Mouse (Mus musculus): ENCODE data around the gene Myb. TPM values are rescaled to one million over a fixed set of nuclear protein-coding genes. Genes with fewer than 3 reads are reported as not detected.
A peak's percentile ranks its signal among the peaks of the same experiment; 100 is the strongest.
"Not testable (repeated sequence)": the region's sequence is repeated elsewhere in the genome, so short reads cannot be mapped to it uniquely, and the experiment has no call there.

Gene Myb
- polyA plus RNA-seq, 1 experiment from 2014 or later = 7.0 TPM

DNA sequence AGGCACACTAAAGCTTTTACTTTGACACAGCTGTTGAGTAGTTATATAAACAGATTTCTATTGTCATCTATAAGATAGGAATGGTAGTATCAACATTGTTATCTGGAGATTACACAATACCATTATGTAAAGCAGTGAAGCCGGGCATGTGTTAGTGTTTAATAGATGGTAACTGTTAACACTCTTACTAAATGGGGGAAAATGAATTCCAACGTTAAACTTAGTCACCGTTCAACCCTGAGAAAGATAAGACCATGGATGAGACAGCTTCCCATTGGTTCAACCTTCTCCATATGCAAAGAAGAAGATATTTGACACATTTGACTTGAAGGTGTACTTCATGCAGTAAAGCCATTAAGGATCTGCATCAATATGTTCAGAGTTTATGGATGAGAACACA lies 5.9 kb downstream of the Myb start:
- Histone ChIP-seq H3K4me3 (ENCODE audit: low read depth, low read length) (no peak overlapping the region), H3K36me3 (ENCODE audit: control insufficient read depth, insufficient read depth, low read length) (no peaks in the 10 kb centered on the region), H3K4me1 (ENCODE audit: control insufficient read depth, insufficient read depth, low read length) (peaks cover 8% of the 10 kb centered on the region; the same call in 1 of the 2 replicates), H3K9me3 (ENCODE audit: control insufficient read depth, low read length) (no peaks in the 10 kb centered on the region), H3K27me3 (ENCODE audit: control insufficient read depth, insufficient read depth, low read length) (peaks cover 10% of the 10 kb centered on the region; the same call in 1 of the 2 replicates), H3K4me2 (ENCODE audit: low read depth, severe bottlenecking) (no peak overlapping the region), H3K27ac (replicated peaks; ENCODE audit: low read depth, low read length) (no peak overlapping the region), H3K9ac (ENCODE audit: low read length) (no peak overlapping the region)
- DNase-seq (ENCODE audit: low spot score) (no peak), ATAC-seq (ENCODE audit: insufficient number of reproducible peaks, low FRiP score, low TSS enrichment, low read depth) (no peak)
- WGBS = 93% methylated on average over 3 of the region's 3 CpGs

DNA sequence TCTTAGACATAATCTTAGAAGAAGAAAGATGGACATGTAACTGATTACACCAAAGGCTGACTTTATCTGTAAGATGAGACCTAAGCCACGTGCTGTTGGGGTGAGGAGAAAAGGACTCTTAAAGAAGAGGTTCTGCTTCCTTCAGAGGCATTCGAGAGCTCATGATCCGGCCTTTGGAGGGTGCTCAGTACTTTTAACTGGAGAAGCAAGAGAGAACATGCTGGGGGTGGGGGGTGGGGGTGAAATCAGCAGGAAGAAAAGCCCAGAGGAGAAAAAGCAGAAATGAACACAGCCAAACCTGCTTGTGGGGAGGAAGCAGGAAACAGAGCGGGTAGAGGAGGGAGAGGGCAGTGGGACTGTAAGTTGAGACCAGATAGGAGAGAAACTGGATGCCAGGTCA lies 7.4 kb downstream of the Myb start:
- H3K27ac ChIP-seq (replicated peaks; ENCODE audit: low read depth, low read length) = no peak overlapping the region
- H3K4me2 ChIP-seq (ENCODE audit: low read depth, severe bottlenecking) = no peak overlapping the region
- H3K4me3 ChIP-seq (ENCODE audit: low read depth, low read length) = no peak overlapping the region
- H3K9ac ChIP-seq (ENCODE audit: low read length) = no peak overlapping the region
- 84% methylated on average over 4 of the region's 4 CpGs for WGBS
- DNase-seq (ENCODE audit: low spot score) = no peak
- no peaks in the 10 kb centered on the region for H3K9me3 ChIP-seq (ENCODE audit: control insufficient read depth, low read length)
- H3K27me3 ChIP-seq (ENCODE audit: control insufficient read depth, insufficient read depth, low read length) = peaks cover 2% of the 10 kb centered on the region; the same call in 1 of the 2 replicates
- ATAC-seq (ENCODE audit: insufficient number of reproducible peaks, low FRiP score, low TSS enrichment, low read depth) = no peak
- no peaks in the 10 kb centered on the region for H3K4me1 ChIP-seq (ENCODE audit: control insufficient read depth, insufficient read depth, low read length)
- H3K36me3 ChIP-seq (ENCODE audit: control insufficient read depth, insufficient read depth, low read length) = no peaks in the 10 kb centered on the region

DNA sequence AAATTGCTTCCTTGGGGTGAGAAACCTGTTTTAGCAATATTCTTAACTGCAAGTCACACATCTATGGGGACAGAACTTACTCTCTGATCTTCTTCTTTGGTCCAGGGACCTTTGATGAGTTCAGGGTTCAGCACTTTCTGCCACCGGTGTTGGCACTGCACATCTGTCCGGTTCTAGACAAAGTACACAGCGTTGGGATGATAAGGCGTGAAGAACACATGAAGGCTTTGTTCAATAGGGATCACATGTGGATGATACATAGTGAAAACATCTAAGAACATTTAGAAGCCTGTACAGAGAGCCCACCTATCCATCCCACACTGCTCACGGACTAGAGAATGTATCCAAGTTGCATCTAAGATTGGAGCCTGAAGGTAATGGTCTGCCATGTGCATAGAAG lies 8.0 kb downstream of the Myb start:
- DNase-seq (ENCODE audit: low spot score) (no peak), ATAC-seq (ENCODE audit: insufficient number of reproducible peaks, low FRiP score, low TSS enrichment, low read depth) (no peak)
- no peaks in the 10 kb centered on the region for H3K9me3 ChIP-seq (ENCODE audit: control insufficient read depth, low read length)
- WGBS = 94% methylated on average over 5 of the region's 5 CpGs
- no peaks in the 10 kb centered on the region for H3K27me3 ChIP-seq (ENCODE audit: control insufficient read depth, insufficient read depth, low read length)
- H3K36me3 ChIP-seq (ENCODE audit: control insufficient read depth, insufficient read depth, low read length) = no peaks in the 10 kb centered on the region
- H3K4me1 ChIP-seq (ENCODE audit: control insufficient read depth, insufficient read depth, low read length) = no peaks in the 10 kb centered on the region
- no peak overlapping the region for H3K9ac ChIP-seq (ENCODE audit: low read length)
- H3K27ac ChIP-seq (replicated peaks; ENCODE audit: low read depth, low read length) = no peak overlapping the region
- H3K4me2 ChIP-seq (ENCODE audit: low read depth, severe bottlenecking) = no peak overlapping the region
- H3K4me3 ChIP-seq (ENCODE audit: low read depth, low read length) = no peak overlapping the region

DNA sequence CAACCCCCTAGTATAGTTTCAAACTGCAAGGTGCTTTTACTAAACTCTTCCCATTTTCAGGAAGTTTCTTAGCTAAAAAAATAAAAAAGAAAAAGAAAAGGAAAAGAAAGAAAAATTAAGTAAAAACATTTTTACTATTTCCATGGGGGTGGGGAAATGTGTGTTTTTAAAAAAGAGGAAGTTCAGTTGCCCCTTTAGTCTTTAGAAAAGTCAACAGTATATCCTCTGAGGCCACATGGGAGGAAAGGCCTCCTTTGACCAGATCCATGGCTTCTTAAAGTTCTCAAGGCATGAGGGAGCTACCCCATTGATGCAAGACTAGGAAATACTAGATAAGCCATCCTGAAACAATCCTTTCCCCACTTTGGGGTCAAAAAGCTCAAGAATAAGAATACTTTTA lies 9.5 kb downstream of the Myb start:
- Histone ChIP-seq H3K9me3 (ENCODE audit: control insufficient read depth, low read length) (no peaks in the 10 kb centered on the region), H3K36me3 (ENCODE audit: control insufficient read depth, insufficient read depth, low read length) (no peaks in the 10 kb centered on the region), H3K4me3 (ENCODE audit: low read depth, low read length) (no peak overlapping the region), H3K27me3 (ENCODE audit: control insufficient read depth, insufficient read depth, low read length) (no peaks in the 10 kb centered on the region), H3K9ac (ENCODE audit: low read length) (no peak overlapping the region), H3K4me1 (ENCODE audit: control insufficient read depth, insufficient read depth, low read length) (no peaks in the 10 kb centered on the region), H3K27ac (replicated peaks; ENCODE audit: low read depth, low read length) (no peak overlapping the region), H3K4me2 (ENCODE audit: low read depth, severe bottlenecking) (no peak overlapping the region)
- ATAC-seq (ENCODE audit: insufficient number of reproducible peaks, low FRiP score, low TSS enrichment, low read depth) (no peak), DNase-seq (ENCODE audit: low spot score) (no peak)

DNA sequence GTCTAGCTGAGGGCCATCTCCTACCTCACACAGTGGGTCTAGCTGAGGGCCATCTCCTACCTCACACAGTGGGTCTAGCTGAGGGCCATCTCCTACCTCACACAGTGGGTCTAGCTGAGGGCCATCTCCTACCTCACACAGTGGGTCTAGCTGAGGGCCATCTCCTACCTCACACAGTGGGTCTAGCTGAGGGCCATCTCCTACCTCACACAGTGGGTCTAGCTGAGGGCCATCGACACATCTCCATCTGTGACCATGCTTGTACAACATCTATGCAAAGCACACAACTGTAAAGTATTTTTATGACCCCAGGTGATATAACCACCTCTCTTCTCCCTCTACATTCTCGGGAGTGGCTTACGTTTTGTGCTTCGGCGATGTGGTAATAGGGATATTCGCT lies 10.8 kb downstream of the Myb start:
- not testable (repeated sequence) for H3K4me3 ChIP-seq (ENCODE audit: low read depth, low read length); ATAC-seq (ENCODE audit: insufficient number of reproducible peaks, low FRiP score, low TSS enrichment, low read depth); H3K4me2 ChIP-seq (ENCODE audit: low read depth, severe bottlenecking); H3K4me1 ChIP-seq (ENCODE audit: control insufficient read depth, insufficient read depth, low read length); H3K27me3 ChIP-seq (ENCODE audit: control insufficient read depth, insufficient read depth, low read length); DNase-seq (ENCODE audit: low spot score); H3K27ac ChIP-seq (replicated peaks; ENCODE audit: low read depth, low read length); H3K36me3 ChIP-seq (ENCODE audit: control insufficient read depth, insufficient read depth, low read length); H3K9me3 ChIP-seq (ENCODE audit: control insufficient read depth, low read length); H3K9ac ChIP-seq (ENCODE audit: low read length)
- 91% methylated on average over 6 of the region's 6 CpGs for WGBS

DNA sequence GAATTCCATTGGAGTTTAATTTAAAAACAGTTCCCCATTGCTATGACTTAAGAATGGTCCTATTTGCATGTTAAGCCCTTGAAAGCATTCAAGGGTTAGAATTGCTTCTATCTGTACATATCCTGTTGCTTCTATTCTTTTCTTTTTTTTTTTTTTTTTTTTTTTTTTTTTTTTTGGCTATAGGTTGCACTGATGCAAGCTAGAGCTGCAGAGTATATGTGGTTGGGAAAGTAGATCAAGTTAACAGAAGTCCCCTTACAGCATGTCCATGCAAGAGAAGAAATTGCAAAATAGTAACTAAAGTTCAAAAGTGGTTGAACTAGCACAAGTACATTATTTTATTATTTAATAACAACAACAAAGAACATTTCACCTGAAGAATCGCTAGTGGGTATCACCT lies 14.1 kb downstream of the Myb start:
- Histone ChIP-seq H3K9me3 (ENCODE audit: control insufficient read depth, low read length) (no peaks in the 10 kb centered on the region), H3K4me3 (ENCODE audit: low read depth, low read length) (no peak overlapping the region), H3K36me3 (ENCODE audit: control insufficient read depth, insufficient read depth, low read length) (no peaks in the 10 kb centered on the region), H3K9ac (ENCODE audit: low read length) (no peak overlapping the region), H3K4me1 (ENCODE audit: control insufficient read depth, insufficient read depth, low read length) (0 out of 2 replicates have a peak, but pooled peaks cover 7% of the 10 kb centered on the region), H3K4me2 (ENCODE audit: low read depth, severe bottlenecking) (no peak overlapping the region), H3K27me3 (ENCODE audit: control insufficient read depth, insufficient read depth, low read length) (no peaks in the 10 kb centered on the region), H3K27ac (replicated peaks; ENCODE audit: low read depth, low read length) (no peak overlapping the region)
- DNase-seq (ENCODE audit: low spot score) = no peak
- 93% methylated on average over 1 of the region's 1 CpGs for WGBS
- no peak for ATAC-seq (ENCODE audit: insufficient number of reproducible peaks, low FRiP score, low TSS enrichment, low read depth)

DNA sequence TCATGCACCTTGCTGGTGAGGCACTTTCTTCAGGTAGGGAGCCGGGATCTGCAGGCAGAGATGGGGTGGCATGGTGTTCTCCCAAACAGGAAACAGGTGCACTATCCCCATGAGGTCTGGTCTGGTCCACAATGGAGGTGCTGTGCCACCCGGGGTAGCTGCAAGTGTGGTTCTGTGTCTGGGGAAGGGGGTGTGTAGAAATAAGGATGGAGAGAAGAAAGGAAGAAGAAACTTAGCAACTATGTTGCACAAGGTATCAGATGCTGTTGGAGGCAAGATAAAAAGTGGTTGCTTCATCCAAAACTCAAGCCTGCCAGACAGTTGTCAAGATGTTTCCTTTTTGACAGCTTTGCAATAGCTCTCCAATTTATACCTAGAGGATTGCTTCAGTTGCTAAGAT lies 14.5 kb downstream of the Myb start:
- Histone ChIP-seq H3K27ac (replicated peaks; ENCODE audit: low read depth, low read length) (no peak overlapping the region), H3K9ac (ENCODE audit: low read length) (no peak overlapping the region), H3K4me2 (ENCODE audit: low read depth, severe bottlenecking) (no peak overlapping the region), H3K4me1 (ENCODE audit: control insufficient read depth, insufficient read depth, low read length) (0 out of 2 replicates have a peak, but pooled peaks cover 7% of the 10 kb centered on the region), H3K36me3 (ENCODE audit: control insufficient read depth, insufficient read depth, low read length) (no peaks in the 10 kb centered on the region), H3K27me3 (ENCODE audit: control insufficient read depth, insufficient read depth, low read length) (no peaks in the 10 kb centered on the region), H3K4me3 (ENCODE audit: low read depth, low read length) (no peak overlapping the region), H3K9me3 (ENCODE audit: control insufficient read depth, low read length) (no peaks in the 10 kb centered on the region)
- 89% methylated on average over 2 of the region's 2 CpGs for WGBS
- DNase-seq (ENCODE audit: low spot score) (no peak), ATAC-seq (ENCODE audit: insufficient number of reproducible peaks, low FRiP score, low TSS enrichment, low read depth) (no peak)

DNA sequence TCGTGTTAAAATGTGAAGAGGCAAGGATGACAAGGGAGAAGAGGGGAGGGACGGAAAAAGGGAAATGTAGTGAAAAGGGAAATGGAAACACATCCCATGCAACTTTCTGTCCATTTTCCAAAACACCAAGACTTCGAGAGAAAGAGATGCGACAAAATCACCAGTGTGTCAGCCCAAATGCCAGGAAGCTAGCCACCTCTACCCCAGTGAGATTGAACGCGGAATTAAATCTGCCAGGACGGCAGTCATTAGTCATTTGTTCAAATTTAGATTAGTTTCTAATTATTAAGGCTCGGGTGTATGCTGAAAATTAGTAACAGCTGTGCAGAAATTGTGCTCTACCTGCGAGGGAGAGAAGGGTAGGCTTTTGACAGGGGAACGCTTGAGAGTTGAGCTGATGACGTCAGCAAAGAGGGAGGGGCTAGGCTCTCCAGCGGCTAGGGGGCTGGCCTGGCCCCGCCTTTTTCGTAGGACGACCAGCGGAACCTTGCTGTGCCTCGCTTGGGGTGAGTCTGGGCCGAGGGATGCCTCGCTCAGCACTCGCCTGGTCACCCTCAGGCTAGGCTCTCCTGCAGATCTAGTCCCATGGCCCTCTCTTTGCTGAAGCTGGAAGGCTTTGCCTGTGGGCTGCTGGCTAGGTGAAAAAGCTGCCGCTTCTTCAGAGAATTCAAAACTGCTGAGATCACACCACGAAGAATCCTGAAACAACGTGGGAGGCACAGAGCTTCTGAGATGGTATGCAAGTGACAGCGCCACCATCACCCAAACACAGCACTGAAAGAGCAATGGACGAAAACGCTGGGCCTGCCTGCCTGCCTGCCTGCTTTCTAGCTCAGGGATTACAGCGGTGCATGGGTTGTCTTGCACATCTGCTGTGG lies 15.9 kb downstream of the Myb start:
- DNase-seq (ENCODE audit: low spot score) (peak; percentile 86), ATAC-seq (ENCODE audit: insufficient number of reproducible peaks, low FRiP score, low TSS enrichment, low read depth) (peak; percentile 80)
- peaks cover 2% of the 10 kb centered on the region; the same call in 1 of the 2 replicates for H3K36me3 ChIP-seq (ENCODE audit: control insufficient read depth, insufficient read depth, low read length)
- peak overlapping the region; percentile 28; the same call in 1 of the 2 replicates for H3K4me3 ChIP-seq (ENCODE audit: low read depth, low read length)
- 18% methylated on average over 27 of the region's 27 CpGs for WGBS
- H3K4me1 ChIP-seq (ENCODE audit: control insufficient read depth, insufficient read depth, low read length) = 0 out of 2 replicates have a peak, but pooled peaks cover 7% of the 10 kb centered on the region
- H3K9ac ChIP-seq (ENCODE audit: low read length) = peak overlapping the region; percentile 49
- H3K27ac ChIP-seq (replicated peaks; ENCODE audit: low read depth, low read length) = no peak overlapping the region
- H3K27me3 ChIP-seq (ENCODE audit: control insufficient read depth, insufficient read depth, low read length) = no peaks in the 10 kb centered on the region
- H3K4me2 ChIP-seq (ENCODE audit: low read depth, severe bottlenecking) = peak overlapping the region; percentile 64
- no peaks in the 10 kb centered on the region for H3K9me3 ChIP-seq (ENCODE audit: control insufficient read depth, low read length)

Data from limb, embryonic 11.5 days (tissue).